ENCODE assay signal across 19 mouse cellular contexts in the genomic region with DNA sequence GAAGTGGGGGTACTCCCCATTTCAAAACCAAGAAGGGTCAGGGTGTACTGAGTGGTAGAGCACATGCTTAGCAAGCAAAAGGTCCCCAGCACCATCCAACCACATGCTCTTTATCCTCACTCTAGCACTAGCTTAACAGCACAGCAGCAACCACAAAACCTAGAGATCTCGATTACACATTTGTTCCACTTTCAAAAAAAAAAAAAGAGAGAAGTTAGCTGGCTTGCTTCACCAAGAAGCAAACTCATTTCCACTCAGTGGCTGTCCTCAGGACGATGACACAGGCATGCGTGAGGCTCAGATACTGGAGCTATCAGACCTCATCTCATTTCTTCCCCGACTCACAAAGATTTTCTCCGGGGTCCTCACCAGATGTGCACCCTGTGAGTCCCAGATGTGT. TPM values are rescaled to one million over a fixed set of nuclear protein-coding genes. Genes with fewer than 3 reads are reported as not detected.
DNase-seq lines count a peak whose midpoint lies in the region; ATAC-seq and TF ChIP-seq lines count a peak whose summit lies in the region.
"Had no signal": no experiment of that assay in that cellular context is flagged by ENCODE, and none has a peak within 500 bp of the region (broad histone marks: within the 10 kb centered on the region; RNA-seq: fewer than 3 reads in every experiment).

No protein-coding gene starts in this region.

- DNase-seq in liver, postnatal 0 days: no peak
- no peak for DNase-seq in liver
- DNase-seq in CD4-positive, CD25-positive, alpha-beta regulatory T cell, adult 2 months (ENCODE audit: low read depth, low spot score): peak; percentile 67
- DNase-seq in layer of hippocampus, adult 2 months (ENCODE audit: low spot score in 2 of 2): no peak
- DNase-seq in midbrain, embryonic 11.5 days (ENCODE audit: low spot score, missing footprints): no peak
- no peak for DNase-seq in kidney, adult 9 months
- DNase-seq: adrenal gland, postnatal 25 days; cerebellum, postnatal 10 days; forebrain, postnatal 0 days; heart, adult 2 months; layer of hippocampus, adult 9-11 months; right cerebral cortex, postnatal 14 days had no signal

- TF ChIP-seq CTCF in liver, postnatal 0 days (IDR thresholded peaks at IDR 0.05; ENCODE audit: low read depth): no peak
- TF ChIP-seq CTCF in bone marrow macrophage, adult 2 months (IDR thresholded peaks at IDR 0.05; ENCODE audit: low read depth, low read length): no peak
- TF ChIP-seq CTCF in layer of hippocampus, adult 2 months (conservative IDR thresholded peaks at IDR 0.05): no peak

- H3K27me3 ChIP-seq in liver, postnatal 0 days (ENCODE audit: insufficient read depth, low read length): no peaks in the 10 kb centered on the region
- no peaks in the 10 kb centered on the region for H3K27me3 ChIP-seq in midbrain, embryonic 11.5 days (ENCODE audit: control insufficient read depth, insufficient read depth, low read length)
- H3K27me3 ChIP-seq: hindbrain, embryonic 15.5 days; limb, embryonic 13.5 days; lung, embryonic 15.5 days; stomach, embryonic 15.5 days had no signal

- no peaks in the 10 kb centered on the region for H3K4me1 ChIP-seq in liver, postnatal 0 days (ENCODE audit: insufficient read depth)
- peaks cover 48% of the 10 kb centered on the region for H3K4me1 ChIP-seq in bone marrow macrophage, adult 2 months (ENCODE audit: control insufficient read depth, insufficient read depth, low read length)
- no peaks in the 10 kb centered on the region for H3K4me1 ChIP-seq in midbrain, embryonic 11.5 days (ENCODE audit: control insufficient read depth, insufficient read depth, low read length)
- H3K4me1 ChIP-seq: hindbrain, embryonic 15.5 days; limb, embryonic 13.5 days; lung, embryonic 15.5 days; stomach, embryonic 15.5 days had no signal

- no peak overlapping the region for H3K4me3 ChIP-seq in liver, postnatal 0 days (ENCODE audit: low read depth, low read length)
- H3K4me3 ChIP-seq in bone marrow macrophage, adult 2 months (ENCODE audit: insufficient read depth, low read length): no peak overlapping the region
- no peak overlapping the region for H3K4me3 ChIP-seq in layer of hippocampus, adult 2 months
- no peak overlapping the region for H3K4me3 ChIP-seq in midbrain, embryonic 11.5 days (ENCODE audit: low read depth, low read length)
- H3K4me3 ChIP-seq: heart, adult 2 months; hindbrain, embryonic 15.5 days; limb, embryonic 13.5 days; lung, embryonic 15.5 days; midbrain, embryonic 10.5 days; stomach, embryonic 15.5 days had no signal

- ATAC-seq in liver, postnatal 0 days: peak; percentile 36; the same call in 1 of the 2 replicates
- ATAC-seq in megakaryocyte-erythroid progenitor cell, adult 5-6 weeks (replicated peaks; ENCODE audit: low FRiP score, low TSS enrichment, poor library complexity, severe bottlenecking): peak; percentile 60
- ATAC-seq in midbrain, embryonic 11.5 days (ENCODE audit: low FRiP score): no peak
- ATAC-seq: forebrain, postnatal 0 days had no signal

- no peak for TF ChIP-seq EP300 in liver, postnatal 0 days (IDR thresholded peaks at IDR 0.05; ENCODE audit: low read depth)

- H3K9me3 ChIP-seq in liver, postnatal 0 days (ENCODE audit: low read length): no peaks in the 10 kb centered on the region
- H3K9me3 ChIP-seq in midbrain, embryonic 11.5 days (ENCODE audit: control insufficient read depth, low read length): no peaks in the 10 kb centered on the region
- H3K9me3 ChIP-seq: hindbrain, embryonic 15.5 days; limb, embryonic 13.5 days; lung, embryonic 15.5 days; midbrain, embryonic 10.5 days; stomach, embryonic 15.5 days had no signal

- H3K36me3 ChIP-seq in liver, postnatal 0 days (replicated peaks; ENCODE audit: insufficient read depth, low read length): no peaks in the 10 kb centered on the region
- no peaks in the 10 kb centered on the region for H3K36me3 ChIP-seq in midbrain, embryonic 11.5 days (ENCODE audit: control insufficient read depth, insufficient read depth, low read length)
- H3K36me3 ChIP-seq: hindbrain, embryonic 15.5 days; limb, embryonic 13.5 days; lung, embryonic 15.5 days; midbrain, embryonic 10.5 days; stomach, embryonic 15.5 days had no signal

- no peak overlapping the region for H3K9ac ChIP-seq in liver, postnatal 0 days (replicated peaks)
- H3K9ac ChIP-seq in midbrain, embryonic 11.5 days (ENCODE audit: low read length): no peak overlapping the region
- H3K9ac ChIP-seq: forebrain, postnatal 0 days; hindbrain, embryonic 15.5 days; limb, embryonic 13.5 days; lung, embryonic 15.5 days; stomach, embryonic 15.5 days had no signal

- H3K27ac ChIP-seq in liver, postnatal 0 days (ENCODE audit: low read depth): peak overlapping the region; percentile 41; the same call in 1 of the 2 replicates
- H3K27ac ChIP-seq in bone marrow macrophage, adult 2 months (ENCODE audit: insufficient read depth, low read depth, low read length): peak overlapping the region; percentile 77
- no peak overlapping the region for H3K27ac ChIP-seq in layer of hippocampus, adult 2 months
- no peak overlapping the region for H3K27ac ChIP-seq in midbrain, embryonic 11.5 days (ENCODE audit: low read depth, low read length)
- H3K27ac ChIP-seq: heart, adult 2 months; hindbrain, embryonic 15.5 days; limb, embryonic 13.5 days; lung, embryonic 15.5 days; midbrain, embryonic 10.5 days; stomach, embryonic 15.5 days had no signal

- WGBS in liver, postnatal 0 days (ENCODE audit: insufficient replicate concordance): 39% methylated on average over 5 of the region's 5 CpGs
- WGBS in midbrain, embryonic 11.5 days: 83% methylated on average over 5 of the region's 5 CpGs

- no peak overlapping the region for H3K4me2 ChIP-seq in liver, postnatal 0 days (ENCODE audit: low read depth, low read length)
- H3K4me2 ChIP-seq in midbrain, embryonic 11.5 days: no peak overlapping the region
- H3K4me2 ChIP-seq: hindbrain, embryonic 15.5 days; limb, embryonic 13.5 days; lung, embryonic 15.5 days; stomach, embryonic 15.5 days had no signal

- no peak for TF ChIP-seq POLR2A in bone marrow macrophage, adult 2 months (IDR thresholded peaks at IDR 0.05; ENCODE audit: borderline replicate concordance, low read depth, low read length)

RNA-seq across cellular contexts. Expression of gene Tmem154, which starts 12.9 kb away (rescaled TPM):
- 2.9 and 3.5 TPM in 2 replicates for polyA plus RNA-seq in liver, postnatal 0 days (2015; fragmentation: Nextera tagmentation; extraction: Ambion mirVana)
- 5.4 and 5.9 TPM in 2 replicates for polyA plus RNA-seq in bone marrow macrophage, adult 2 months (2012; ENCODE audit: insufficient read depth, insufficient read length, missing spikeins)
- total RNA-seq in megakaryocyte-erythroid progenitor cell, adult 5-6 weeks (2014; fragmentation: Nextera tagmentation): 0.47 and 1.2 TPM in 2 replicates
- 0.19 and 20.9 TPM in 2 replicates for total RNA-seq in megakaryocyte-erythroid progenitor cell, adult 5-6 weeks (2017)
- under 1 TPM; 0.12 to 0.72 TPM for total RNA-seq in layer of hippocampus, adult 2 months (2021)
- 0.16 and 0.36 TPM in 2 replicates for polyA plus RNA-seq in midbrain, embryonic 11.5 days (2014; fragmentation: Nextera tagmentation; extraction: Ambion mirVana)

Comparison
In these comparisons a context has a peak if more than half of its experiments do, and no peak if none do; other contexts are left out.
1. H3K27ac ChIP-seq: peak in liver, postnatal 0 days (single experiment) and bone marrow macrophage, adult 2 months (single experiment); none in layer of hippocampus, adult 2 months (single experiment) and midbrain, embryonic 11.5 days (single experiment).